Mouse (Mus musculus): ENCODE measurements around the gene Aplp2.

GRCm38 (mm10) chr9:31198614-31199013 lies 13.0 kb downstream of the Aplp2 start:
- no peak for TF ChIP-seq POLR2A (IDR thresholded peaks at IDR 0.05; ENCODE audit: insufficient read depth, low read depth, low read length)
- no peak for TF ChIP-seq CTCF (IDR thresholded peaks at IDR 0.05)
- TF ChIP-seq EP300 (IDR thresholded peaks at IDR 0.05; ENCODE audit: insufficient read depth, low read depth, low read length): no peak

Measured in heart, adult 2 months (tissue).